Mouse (Mus musculus) cerebellum, adult 11-12 months (tissue): ENCODE measurements at regions not wholly inside any gene's neighbourhood (a gene's known extent, or its start where the extent isn't known, plus 50 kb on each side); places are given as distances from the start of the nearest gene placed in this dataset.
"Not testable (repeated sequence)": the region's sequence is repeated elsewhere in the genome, so short reads cannot be mapped to it uniquely, and the experiment has no call there.

Experiments
- DNase-seq: peaks from one replicate; pipeline ENCODE4 v3.0.0; 2022

- DNase-seq: no peak
These were observed 415.9 kb downstream of the Gja1 start for GRCm38 (mm10) chr10:56793074-56793473.

GRCm38 (mm10) chr10:56795396-56795795 lies 418.3 kb downstream of the Gja1 start:
- no peak for DNase-seq

DNA sequence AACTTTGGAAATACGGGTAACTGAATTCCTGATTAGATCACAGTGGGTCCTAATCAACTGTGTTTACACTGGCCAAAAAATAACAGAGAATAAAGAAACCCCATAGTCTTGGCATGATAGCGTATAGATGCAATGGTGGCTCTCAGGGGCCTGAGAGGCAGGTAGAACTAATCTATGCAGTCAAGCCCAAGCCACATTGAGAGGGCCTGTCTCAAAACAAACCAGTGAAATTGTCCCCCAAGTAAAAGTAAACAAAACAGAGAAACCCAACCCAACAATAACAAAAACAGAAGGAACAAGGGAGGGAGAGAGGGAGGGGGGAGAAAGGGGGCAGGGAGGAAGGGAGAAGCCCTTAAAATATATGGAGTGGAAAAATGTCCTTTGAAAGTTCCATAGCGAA lies 422.2 kb downstream of the Gja1 start:
- no peak for DNase-seq

GRCm38 (mm10) chr10:56799745-56800144 lies 422.6 kb downstream of the Gja1 start:
- no peak for DNase-seq

GRCm38 (mm10) chr10:56809006-56809405 lies 431.9 kb downstream of the Gja1 start:
- DNase-seq: no peak

DNA sequence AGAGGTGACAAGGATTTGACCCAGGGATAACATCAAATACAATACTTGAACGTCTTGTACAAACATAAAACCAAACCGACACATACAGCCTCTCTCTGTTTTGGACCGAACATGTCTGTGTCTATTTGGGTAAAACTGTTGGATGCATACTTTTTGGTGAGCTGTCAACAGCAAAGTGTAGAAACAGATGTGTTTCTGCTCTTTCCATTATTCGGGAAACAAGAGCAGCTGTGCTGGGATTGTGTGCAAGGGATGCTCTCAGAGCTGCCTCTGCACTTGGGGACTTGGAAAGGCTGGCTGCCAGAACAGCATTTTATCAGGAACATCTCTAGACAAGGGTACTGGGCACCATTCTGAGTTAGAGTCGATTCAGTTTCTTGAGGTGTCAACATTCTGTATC lies 445.0 kb downstream of the Gja1 start:
- DNase-seq: no peak

DNA sequence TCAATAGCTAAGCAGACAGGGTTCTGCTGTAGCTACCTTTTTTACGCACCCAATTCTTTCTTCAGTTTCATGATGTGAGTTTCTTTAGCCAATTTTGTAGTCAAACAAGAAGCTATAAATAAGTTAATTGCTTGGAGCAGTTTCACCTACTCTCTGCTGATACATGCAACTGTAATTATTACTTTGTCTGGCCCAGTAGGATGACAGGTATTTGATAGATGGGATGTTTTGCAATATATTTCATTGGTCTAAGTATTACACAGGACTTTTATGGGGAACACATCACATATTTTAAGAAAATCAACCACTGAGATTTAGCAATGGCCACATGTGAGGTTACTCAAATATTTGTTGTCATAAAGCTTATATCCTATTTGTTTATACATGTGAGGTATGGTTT lies 454.2 kb downstream of the Gja1 start:
- no peak for DNase-seq

DNA sequence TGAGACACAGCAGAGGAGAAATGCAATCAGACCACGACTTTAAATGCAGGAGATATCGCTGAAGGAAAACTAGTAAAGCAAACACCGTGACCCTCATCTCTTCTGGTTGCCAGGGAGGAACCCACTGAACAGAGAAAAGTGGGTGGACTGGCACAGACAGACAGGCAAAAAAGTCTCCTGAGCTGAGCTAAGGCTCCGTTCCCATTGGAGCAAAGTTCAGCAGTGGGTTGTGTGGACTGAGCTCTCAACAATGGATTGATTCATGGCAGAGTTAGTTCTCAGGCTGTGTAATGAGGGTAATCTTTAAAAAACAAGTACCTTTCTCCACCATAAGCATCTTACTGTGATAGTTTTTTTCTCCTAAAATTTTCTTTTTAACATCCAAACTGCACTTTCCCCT lies 454.8 kb downstream of the Gja1 start:
- DNase-seq: no peak

- DNase-seq: no peak
These were observed 459.0 kb downstream of the Gja1 start for GRCm38 (mm10) chr10:56836130-56836529.

- no peak for DNase-seq
These were observed 461.9 kb downstream of the Gja1 start for GRCm38 (mm10) chr10:56839006-56839495.

DNA sequence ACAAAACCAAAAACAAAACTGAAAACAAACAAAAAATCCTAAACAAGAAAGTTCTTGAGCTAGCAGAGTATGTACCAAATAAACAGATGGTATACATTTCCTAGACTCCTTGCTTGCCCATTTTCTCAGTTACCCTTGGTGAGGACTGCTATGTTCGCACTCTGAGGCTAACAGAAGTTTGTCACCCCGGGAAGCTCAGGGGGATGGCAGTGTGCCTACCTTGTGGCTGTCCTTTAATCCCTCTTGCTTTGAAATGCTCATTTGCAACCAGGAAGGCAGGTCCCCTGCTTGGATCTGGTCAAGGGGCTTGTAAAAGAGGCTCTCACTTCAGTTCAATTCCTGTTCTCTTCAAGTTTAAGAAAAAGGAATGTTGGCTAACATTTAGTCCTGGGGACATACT lies 462.4 kb downstream of the Gja1 start:
- DNase-seq: peak; percentile 50

GRCm38 (mm10) chr10:56840732-56841131 lies 463.6 kb downstream of the Gja1 start:
- no peak for DNase-seq

- no peak for DNase-seq
These were observed 464.4 kb downstream of the Gja1 start for GRCm38 (mm10) chr10:56841486-56841885.

DNA sequence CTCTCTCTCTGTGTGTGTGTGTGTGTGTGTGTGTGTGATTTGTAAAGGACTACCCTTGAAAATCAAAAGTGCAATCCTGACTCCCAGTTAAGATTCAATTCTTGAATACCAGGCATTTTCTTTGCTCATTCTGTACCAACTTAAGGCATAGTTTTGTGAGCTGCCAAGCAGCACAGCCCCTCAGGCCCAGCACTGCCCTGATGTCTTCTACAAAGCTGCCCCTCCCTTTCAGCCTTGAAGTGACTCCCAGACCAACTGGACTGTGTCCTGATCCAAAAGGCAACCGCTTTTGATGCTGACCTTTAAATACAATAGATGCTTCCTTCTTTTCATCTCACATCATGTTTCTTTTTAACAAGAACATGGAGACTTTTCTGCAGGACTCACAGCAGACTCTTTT lies 464.8 kb downstream of the Gja1 start:
- no peak for DNase-seq

GRCm38 (mm10) chr10:56852484-56852883 lies 475.4 kb downstream of the Gja1 start:
- DNase-seq: no peak

DNA sequence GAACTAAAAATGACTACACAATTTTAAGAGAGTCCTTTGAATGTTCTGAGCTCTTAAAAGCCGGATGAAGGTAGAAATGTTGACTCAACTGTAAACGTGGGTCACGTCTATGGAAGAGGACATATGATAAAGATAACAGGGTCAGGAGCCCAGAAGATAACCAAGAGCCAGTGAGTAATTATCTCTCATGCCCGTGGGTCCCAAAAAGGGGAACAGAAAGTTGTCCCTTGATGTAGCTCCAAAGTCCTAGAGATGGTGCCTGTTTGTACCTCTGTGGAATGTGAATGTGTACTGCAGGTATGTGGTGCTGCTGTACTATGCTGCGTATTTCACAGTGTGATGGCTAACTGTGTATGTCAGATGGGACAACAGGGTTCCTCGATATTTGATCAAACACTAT lies 479.1 kb downstream of the Gja1 start:
- DNase-seq: no peak

- DNase-seq: no peak
These were observed 502.6 kb downstream of the Gja1 start for GRCm38 (mm10) chr10:56879744-56880143.

DNA sequence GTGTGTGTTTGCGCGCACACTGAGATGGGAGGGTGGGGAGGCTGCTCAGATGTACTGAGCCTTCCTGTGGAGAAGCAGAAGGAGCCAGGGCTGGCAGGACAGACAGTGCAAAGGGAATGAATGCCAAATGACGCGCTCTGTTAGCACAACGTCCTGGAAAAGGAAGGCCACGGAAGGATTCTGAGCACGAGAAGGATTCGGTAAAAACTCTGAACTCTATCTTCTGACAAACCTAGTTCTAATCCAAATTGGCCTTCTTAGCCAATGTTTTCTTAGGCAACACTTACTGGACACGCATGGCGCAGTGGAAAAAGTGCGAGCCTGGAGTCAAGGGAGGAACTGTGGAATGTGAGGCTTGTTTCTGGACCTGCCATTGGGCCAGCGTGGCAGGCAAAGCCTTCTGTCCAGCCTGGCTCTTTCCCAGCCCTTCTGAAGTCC lies 503.0 kb downstream of the Gja1 start:
- peak; percentile 52 for DNase-seq

GRCm38 (mm10) chr10:56884456-56885410 lies 507.6 kb downstream of the Gja1 start:
- DNase-seq: no peak

DNA sequence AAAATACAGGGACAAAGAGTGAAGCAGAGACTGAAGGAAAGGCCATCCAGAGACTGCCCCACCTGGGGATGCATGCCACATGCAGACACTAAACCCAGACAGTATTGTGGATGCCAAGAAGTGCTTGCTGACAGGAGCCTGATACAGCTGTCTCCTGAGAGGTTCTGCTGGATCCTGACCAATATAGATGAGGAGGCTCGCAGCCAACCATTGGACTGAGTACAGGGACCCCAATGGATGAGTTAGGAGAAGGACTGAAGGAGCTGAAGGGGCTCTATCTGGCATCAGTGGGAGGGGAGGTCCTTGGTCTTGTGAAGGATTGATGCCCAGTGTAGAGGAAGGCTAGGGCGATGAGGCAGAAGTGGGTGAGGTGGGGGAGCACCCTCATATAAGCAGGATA lies 514.4 kb downstream of the Gja1 start:
- DNase-seq: not testable (repeated sequence)

- no peak for DNase-seq
These were observed 515.6 kb downstream of the Gja1 start for GRCm38 (mm10) chr10:56892666-56893209.

DNA sequence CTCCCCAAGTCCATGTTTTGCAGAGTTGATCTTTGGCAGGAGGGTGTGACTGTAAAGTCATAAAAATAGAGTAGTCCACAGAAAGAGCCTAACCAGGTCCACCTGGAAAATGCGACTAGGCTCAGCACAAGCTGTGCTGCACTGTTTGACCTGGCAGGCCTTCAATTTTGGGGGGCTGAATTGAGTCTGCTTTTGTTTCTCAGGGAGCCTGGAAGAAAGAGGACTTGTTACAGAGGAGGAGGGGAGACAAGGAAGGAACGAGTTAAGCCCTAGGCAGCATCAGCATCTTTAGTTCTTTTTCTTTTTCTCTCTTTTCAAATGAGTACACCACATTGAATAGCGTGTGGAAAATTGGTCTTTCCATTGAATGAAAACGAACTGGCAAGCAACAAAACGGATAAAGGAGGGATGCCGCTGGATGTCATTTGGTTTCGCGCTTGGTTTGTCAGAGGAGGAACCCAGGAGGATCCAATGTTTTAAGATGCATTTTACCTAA lies 516.1 kb downstream of the Gja1 start:
- DNase-seq: no peak

GRCm38 (mm10) chr10:56899640-56900274 lies 522.6 kb downstream of the Gja1 start:
- DNase-seq: no peak

GRCm38 (mm10) chr10:56900914-56901313 lies 523.8 kb downstream of the Gja1 start:
- DNase-seq: no peak
